Mouse (Mus musculus): Measurements from ENCODE around the gene Slc4a1ap. TPM values are rescaled to one million over a fixed set of nuclear protein-coding genes. Genes with fewer than 3 reads are reported as not detected.

The Slc4a1ap gene
- polyA plus RNA-seq, 1 experiment: 48.9 TPM

GRCm38 (mm10) chr5:31564976-31565375, 38.2 kb downstream of the Slc4a1ap start:
- H3K27ac ChIP-seq (ENCODE audit: insufficient read depth, low read length): no peak overlapping the region
- TF ChIP-seq CTCF (IDR thresholded peaks at IDR 0.05; ENCODE audit: borderline replicate concordance, insufficient read depth, low read length) (no peak), POLR2A (IDR thresholded peaks at IDR 0.05; ENCODE audit: low read depth, low read length) (no peak)
- H3K4me3 ChIP-seq (ENCODE audit: insufficient read depth, low read length): no peak overlapping the region
- H3K4me1 ChIP-seq (ENCODE audit: control insufficient read depth, insufficient read depth, low read length): peaks cover 17% of the 10 kb centered on the region

GRCm38 (mm10) chr5:31566026-31566425, 39.2 kb downstream of the Slc4a1ap start:
- Histone ChIP-seq H3K4me1 (ENCODE audit: control insufficient read depth, insufficient read depth, low read length) (peaks cover 17% of the 10 kb centered on the region), H3K27ac (ENCODE audit: insufficient read depth, low read length) (no peak overlapping the region)
- no peak for TF ChIP-seq CTCF (IDR thresholded peaks at IDR 0.05; ENCODE audit: borderline replicate concordance, insufficient read depth, low read length)

GRCm38 (mm10) chr5:31566457-31566856, 39.7 kb downstream of the Slc4a1ap start:
- Histone ChIP-seq H3K27ac (ENCODE audit: insufficient read depth, low read length) (no peak overlapping the region), H3K4me1 (ENCODE audit: control insufficient read depth, insufficient read depth, low read length) (peaks cover 17% of the 10 kb centered on the region), H3K4me3 (ENCODE audit: insufficient read depth, low read length) (no peak overlapping the region)
- TF ChIP-seq POLR2A (IDR thresholded peaks at IDR 0.05; ENCODE audit: low read depth, low read length) (no peak), CTCF (IDR thresholded peaks at IDR 0.05; ENCODE audit: borderline replicate concordance, insufficient read depth, low read length) (no peak)

More at GRCm38 (mm10) chr5:31566026-31566425, 39.2 kb downstream of the Slc4a1ap start:
- no peak overlapping the region for H3K4me3 ChIP-seq (ENCODE audit: insufficient read depth, low read length)

- Histone ChIP-seq H3K27ac (ENCODE audit: insufficient read depth, low read length) (peak overlapping the region; percentile 67; the same call in 1 of the 2 replicates), H3K4me3 (ENCODE audit: insufficient read depth, low read length) (no peak overlapping the region), H3K4me1 (ENCODE audit: control insufficient read depth, insufficient read depth, low read length) (peaks cover 7% of the 10 kb centered on the region)
- TF ChIP-seq CTCF (IDR thresholded peaks at IDR 0.05; ENCODE audit: borderline replicate concordance, insufficient read depth, low read length) (no peak), POLR2A (IDR thresholded peaks at IDR 0.05; ENCODE audit: low read depth, low read length) (no peak)
Measured at GRCm38 (mm10) chr5:31567951-31568657, 41.3 kb downstream of the Slc4a1ap start.

- H3K4me3 ChIP-seq (ENCODE audit: insufficient read depth, low read length): no peak overlapping the region
- peaks cover 8% of the 10 kb centered on the region for H3K4me1 ChIP-seq (ENCODE audit: control insufficient read depth, insufficient read depth, low read length)
- TF ChIP-seq CTCF (IDR thresholded peaks at IDR 0.05; ENCODE audit: borderline replicate concordance, insufficient read depth, low read length): no peak
- no peak for TF ChIP-seq POLR2A (IDR thresholded peaks at IDR 0.05; ENCODE audit: low read depth, low read length)
- H3K27ac ChIP-seq (ENCODE audit: insufficient read depth, low read length): peak overlapping the region; percentile 68
Measured at GRCm38 (mm10) chr5:31571023-31571608, 44.3 kb downstream of the Slc4a1ap start.

- Histone ChIP-seq H3K27ac (ENCODE audit: insufficient read depth, low read length) (no peak overlapping the region), H3K4me3 (ENCODE audit: insufficient read depth, low read length) (no peak overlapping the region), H3K4me1 (ENCODE audit: control insufficient read depth, insufficient read depth, low read length) (peaks cover 17% of the 10 kb centered on the region)
- TF ChIP-seq POLR2A (IDR thresholded peaks at IDR 0.05; ENCODE audit: low read depth, low read length): no peak
- TF ChIP-seq CTCF (IDR thresholded peaks at IDR 0.05; ENCODE audit: borderline replicate concordance, insufficient read depth, low read length): no peak
Measured at GRCm38 (mm10) chr5:31573722-31574121, 46.9 kb downstream of the Slc4a1ap start.

GRCm38 (mm10) chr5:31576539-31576975, 49.8 kb downstream of the Slc4a1ap start:
- Histone ChIP-seq H3K4me1 (ENCODE audit: control insufficient read depth, insufficient read depth, low read length) (peaks cover 17% of the 10 kb centered on the region), H3K4me3 (ENCODE audit: insufficient read depth, low read length) (no peak overlapping the region), H3K27ac (ENCODE audit: insufficient read depth, low read length) (peak overlapping the region; percentile 90)
- TF ChIP-seq POLR2A (IDR thresholded peaks at IDR 0.05; ENCODE audit: low read depth, low read length) (peak; percentile 52; the same call in 1 of the 2 replicates), CTCF (IDR thresholded peaks at IDR 0.05; ENCODE audit: borderline replicate concordance, insufficient read depth, low read length) (no peak)

GRCm38 (mm10) chr5:31581263-31581662, 54.5 kb downstream of the Slc4a1ap start:
- Histone ChIP-seq H3K4me3 (ENCODE audit: insufficient read depth, low read length) (no peak overlapping the region), H3K27ac (ENCODE audit: insufficient read depth, low read length) (no peak overlapping the region), H3K4me1 (ENCODE audit: control insufficient read depth, insufficient read depth, low read length) (peaks cover 9% of the 10 kb centered on the region)
- no peak for TF ChIP-seq POLR2A (IDR thresholded peaks at IDR 0.05; ENCODE audit: low read depth, low read length)
- TF ChIP-seq CTCF (IDR thresholded peaks at IDR 0.05; ENCODE audit: borderline replicate concordance, insufficient read depth, low read length): no peak

- Histone ChIP-seq H3K27ac (ENCODE audit: insufficient read depth, low read length) (no peak overlapping the region), H3K4me3 (ENCODE audit: insufficient read depth, low read length) (no peak overlapping the region), H3K4me1 (ENCODE audit: control insufficient read depth, insufficient read depth, low read length) (peaks cover 7% of the 10 kb centered on the region)
- TF ChIP-seq POLR2A (IDR thresholded peaks at IDR 0.05; ENCODE audit: low read depth, low read length): no peak
- TF ChIP-seq CTCF (IDR thresholded peaks at IDR 0.05; ENCODE audit: borderline replicate concordance, insufficient read depth, low read length): no peak
Measured at GRCm38 (mm10) chr5:31581932-31582331, 55.1 kb downstream of the Slc4a1ap start.

- Histone ChIP-seq H3K27ac (ENCODE audit: insufficient read depth, low read length) (no peak overlapping the region), H3K4me3 (ENCODE audit: insufficient read depth, low read length) (no peak overlapping the region), H3K4me1 (ENCODE audit: control insufficient read depth, insufficient read depth, low read length) (no peaks in the 10 kb centered on the region)
- no peak for TF ChIP-seq POLR2A (IDR thresholded peaks at IDR 0.05; ENCODE audit: low read depth, low read length)
- no peak for TF ChIP-seq CTCF (IDR thresholded peaks at IDR 0.05; ENCODE audit: borderline replicate concordance, insufficient read depth, low read length)
Measured at GRCm38 (mm10) chr5:31583261-31583660, 56.5 kb downstream of the Slc4a1ap start.

Measured in embryonic fibroblast, embryonic 13.5 days (primary cell).